Mouse (Mus musculus): ENCODE measurements around the gene 2010111I01Rik. TPM values are rescaled to one million over a fixed set of nuclear protein-coding genes. Genes with fewer than 3 reads are reported as not detected.

Gene 2010111I01Rik
- 20.5 and 22.5 TPM in 2 replicates for polyA plus RNA-seq (2012; rRNA removed)

DNA sequence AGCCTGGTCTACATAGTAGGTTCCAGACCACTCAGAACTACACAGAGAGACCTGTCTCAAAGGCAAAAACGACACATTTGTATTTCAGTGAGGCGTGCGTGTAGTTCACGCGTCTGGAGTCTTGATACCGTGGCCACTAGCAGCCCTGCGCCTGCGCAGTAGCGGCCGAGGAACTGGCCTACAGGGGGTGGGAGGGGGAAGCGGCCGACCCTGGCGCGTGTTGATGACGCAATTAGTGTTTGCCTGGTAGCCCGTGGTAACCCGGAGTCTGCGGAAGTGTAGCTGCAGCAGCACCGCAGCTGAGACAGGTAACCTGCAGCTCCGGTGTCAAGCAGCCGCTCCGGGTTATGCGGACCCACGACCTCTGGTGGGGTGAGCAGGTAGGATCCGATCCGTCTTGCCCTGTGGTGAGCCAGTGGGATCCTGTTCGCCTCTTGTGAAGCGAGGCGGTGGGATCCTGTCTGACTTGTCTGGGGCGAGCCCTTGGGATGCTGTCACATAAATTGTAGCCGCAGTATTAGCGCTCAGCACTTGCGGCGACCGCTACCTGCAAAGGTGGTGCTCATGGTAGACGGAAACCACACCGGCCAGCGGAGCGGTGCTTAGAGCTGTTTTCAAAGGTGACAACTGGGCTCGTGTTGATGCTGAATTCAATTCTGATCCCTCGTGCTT is at the start of gene 2010111I01Rik:
Gene 2010111I01Rik (plus strand): TSS at position 254 of the 672 bp plus-strand sequence.
- Histone ChIP-seq H3K27me3 (ENCODE audit: control insufficient read depth, insufficient read depth, low read length) (no peaks in the 10 kb centered on the region), H3K4me3 (ENCODE audit: extremely low read depth, insufficient read depth, insufficient read length) (peak within 1 kb of the TSS; percentile 88), H3K36me3 (ENCODE audit: control insufficient read depth, insufficient read depth, low read length) (no peaks in the 10 kb centered on the region), H3K27ac (ENCODE audit: insufficient read depth, low read length) (0 out of 2 replicates have a peak within 1 kb of the TSS, but pooled peaks have one; percentile 3), H3K4me1 (ENCODE audit: control insufficient read depth, insufficient read depth, insufficient read length) (no peaks in the 10 kb centered on the region)
- under 1% methylated on average over 41 of the region's 41 CpGs for WGBS
- peak; percentile 93 to 97 for DNase-seq (ENCODE audit: low read depth in 1 of 2, low spot score in 2 of 2)
- TF ChIP-seq POLR2A (IDR thresholded peaks at IDR 0.05; ENCODE audit: low read depth, low read length) (0 out of 2 replicates have a peak, but pooled peaks have one; percentile 23), CTCF (IDR thresholded peaks at IDR 0.05; ENCODE audit: extremely low read depth, insufficient read depth, insufficient read length, insufficient replicate concordance) (peak; percentile 10; the same call in 1 of the 2 replicates)

DNA sequence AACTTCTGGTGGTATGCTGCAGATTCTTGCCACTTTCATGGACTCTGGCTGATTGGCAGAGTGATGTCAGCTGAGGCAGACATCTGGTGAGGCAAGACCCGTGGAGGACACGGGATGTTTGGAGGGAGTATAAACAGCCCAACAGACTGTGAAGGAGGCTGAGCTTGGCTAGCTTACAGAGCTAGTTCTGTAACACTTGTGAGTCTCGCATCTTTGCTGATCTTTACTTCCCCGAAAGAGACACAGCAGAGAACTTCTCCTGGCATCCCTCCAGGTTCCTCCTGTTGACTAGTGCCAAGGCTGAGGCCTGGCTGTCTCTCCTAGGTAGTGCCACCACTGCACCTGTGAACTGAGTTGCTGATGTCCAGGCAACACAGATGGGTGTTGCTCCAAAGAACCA is 48.0 kb upstream of the 2010111I01Rik start:
- Histone ChIP-seq H3K36me3 (ENCODE audit: control insufficient read depth, insufficient read depth, low read length) (no peaks in the 10 kb centered on the region), H3K27ac (ENCODE audit: insufficient read depth, low read length) (no peak overlapping the region), H3K4me1 (ENCODE audit: control insufficient read depth, insufficient read depth, insufficient read length) (no peaks in the 10 kb centered on the region), H3K4me3 (ENCODE audit: extremely low read depth, insufficient read depth, insufficient read length) (no peak overlapping the region), H3K27me3 (ENCODE audit: control insufficient read depth, insufficient read depth, low read length) (no peaks in the 10 kb centered on the region; the same call in 1 of the 2 replicates)
- DNase-seq (ENCODE audit: low read depth in 1 of 2, low spot score in 2 of 2) = no peak
- 48% methylated on average over 4 of the region's 4 CpGs for WGBS
- TF ChIP-seq POLR2A (IDR thresholded peaks at IDR 0.05; ENCODE audit: low read depth, low read length) (no peak), CTCF (IDR thresholded peaks at IDR 0.05; ENCODE audit: extremely low read depth, insufficient read depth, insufficient read length, insufficient replicate concordance) (no peak)

DNA sequence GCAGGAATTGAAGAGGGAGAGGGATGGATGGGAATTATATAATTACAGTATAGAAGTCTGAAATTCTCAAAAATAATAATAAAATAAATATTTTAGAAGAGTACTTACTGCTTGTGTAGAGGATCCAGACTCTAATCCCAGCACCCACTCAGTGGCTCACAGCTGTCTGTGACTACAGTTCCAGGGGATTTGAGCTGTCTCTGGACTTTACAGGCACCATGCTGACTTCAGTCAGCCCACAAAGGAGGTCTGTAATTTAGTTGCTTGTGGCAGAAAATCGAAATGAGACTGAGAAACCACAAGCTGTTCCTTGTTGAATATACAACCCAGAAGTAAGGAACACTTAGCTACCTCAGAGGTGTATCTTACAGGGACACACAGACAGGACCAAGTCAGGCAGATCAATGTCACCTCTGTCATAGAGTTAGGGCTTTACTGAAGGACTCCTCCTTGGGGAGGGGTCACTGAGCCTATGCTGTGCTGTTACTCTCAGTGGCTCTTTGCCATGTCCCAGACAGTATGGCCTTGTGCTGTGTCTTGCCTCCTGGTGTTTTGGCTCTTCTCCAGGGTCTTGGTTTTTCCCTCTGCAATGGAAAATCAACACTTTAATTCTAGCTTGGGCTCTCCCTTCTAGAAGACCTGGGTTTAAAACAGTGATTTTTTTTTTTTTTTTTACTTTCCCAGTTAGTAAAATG is 47.1 kb upstream of the 2010111I01Rik start:
- H3K27ac ChIP-seq (ENCODE audit: insufficient read depth, low read length) = no peak overlapping the region
- no peaks in the 10 kb centered on the region; the same call in 1 of the 2 replicates for H3K27me3 ChIP-seq (ENCODE audit: control insufficient read depth, insufficient read depth, low read length)
- H3K4me3 ChIP-seq (ENCODE audit: extremely low read depth, insufficient read depth, insufficient read length) = no peak overlapping the region
- 19% methylated on average over 1 of the region's 1 CpGs for WGBS
- no peak for DNase-seq (ENCODE audit: low read depth in 1 of 2, low spot score in 2 of 2)
- H3K36me3 ChIP-seq (ENCODE audit: control insufficient read depth, insufficient read depth, low read length) = no peaks in the 10 kb centered on the region
- no peaks in the 10 kb centered on the region for H3K4me1 ChIP-seq (ENCODE audit: control insufficient read depth, insufficient read depth, insufficient read length)
- no peak for TF ChIP-seq CTCF (IDR thresholded peaks at IDR 0.05; ENCODE audit: extremely low read depth, insufficient read depth, insufficient read length, insufficient replicate concordance)

DNA sequence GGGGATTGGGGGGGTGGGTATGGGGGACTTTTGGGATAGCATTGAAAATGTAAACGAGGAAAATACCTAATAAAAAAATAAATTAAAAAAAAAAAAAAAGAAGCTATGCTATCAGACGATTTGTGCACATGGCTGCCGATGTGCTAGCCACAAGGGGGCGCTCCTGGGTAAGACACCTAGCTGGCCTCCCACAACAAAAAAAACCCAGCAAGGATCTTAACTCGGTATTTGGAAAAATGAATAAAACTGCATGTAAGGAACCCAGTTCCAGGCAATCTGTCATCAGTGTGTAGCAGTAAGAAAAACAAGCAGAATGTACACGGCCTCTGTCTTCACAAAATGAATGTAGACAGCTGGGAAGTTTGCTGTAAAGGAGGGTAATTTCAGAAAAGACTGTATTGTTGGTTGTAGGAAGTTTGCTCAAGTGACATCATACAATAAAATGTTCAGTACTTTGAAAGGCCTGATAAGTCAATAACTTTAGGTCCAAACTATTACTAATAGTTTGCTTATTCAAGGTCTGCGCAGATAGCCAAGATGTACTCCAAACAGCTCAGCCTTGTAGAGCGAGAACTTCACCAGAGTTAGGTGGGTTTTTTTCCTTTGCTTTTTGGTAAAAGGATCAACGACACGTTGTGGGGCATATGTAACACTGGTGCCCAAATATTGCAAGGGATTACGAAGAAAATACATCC is 44.9 kb upstream of the 2010111I01Rik start:
- peak; percentile 62; the same call in 1 of the 2 replicates for TF ChIP-seq CTCF (IDR thresholded peaks at IDR 0.05; ENCODE audit: extremely low read depth, insufficient read depth, insufficient read length, insufficient replicate concordance)
- no peak for TF ChIP-seq POLR2A (IDR thresholded peaks at IDR 0.05; ENCODE audit: low read depth, low read length)
- Histone ChIP-seq H3K36me3 (ENCODE audit: control insufficient read depth, insufficient read depth, low read length) (no peaks in the 10 kb centered on the region), H3K27ac (ENCODE audit: insufficient read depth, low read length) (no peak overlapping the region), H3K27me3 (ENCODE audit: control insufficient read depth, insufficient read depth, low read length) (no peaks in the 10 kb centered on the region; the same call in 1 of the 2 replicates), H3K4me3 (ENCODE audit: extremely low read depth, insufficient read depth, insufficient read length) (no peak overlapping the region), H3K4me1 (ENCODE audit: control insufficient read depth, insufficient read depth, insufficient read length) (no peaks in the 10 kb centered on the region)
- peak; percentile 22 to 60 for DNase-seq (ENCODE audit: low read depth in 1 of 2, low spot score in 2 of 2)
- WGBS = 44% methylated on average over 11 of the region's 11 CpGs

DNA sequence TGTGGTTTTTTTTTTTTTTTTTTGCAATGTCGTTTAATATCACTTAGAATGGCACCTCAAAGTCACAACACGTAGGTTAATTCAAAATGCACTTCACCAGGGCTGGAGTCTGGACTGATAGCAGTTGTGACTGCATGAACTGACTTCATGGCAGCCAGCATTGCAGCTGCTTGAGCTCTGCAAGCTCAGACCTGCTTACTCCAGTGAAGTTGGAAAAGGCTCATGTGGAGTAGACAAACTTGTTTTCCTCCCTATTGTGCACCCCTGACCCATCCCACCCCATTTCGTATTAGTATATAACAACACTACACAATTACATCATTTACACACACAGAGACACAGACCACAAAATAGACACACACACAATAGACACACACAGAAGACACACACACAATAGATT is 42.0 kb upstream of the 2010111I01Rik start:
- Histone ChIP-seq H3K4me3 (ENCODE audit: extremely low read depth, insufficient read depth, insufficient read length) (no peak overlapping the region), H3K4me1 (ENCODE audit: control insufficient read depth, insufficient read depth, insufficient read length) (no peaks in the 10 kb centered on the region), H3K36me3 (ENCODE audit: control insufficient read depth, insufficient read depth, low read length) (no peaks in the 10 kb centered on the region), H3K27me3 (ENCODE audit: control insufficient read depth, insufficient read depth, low read length) (no peaks in the 10 kb centered on the region), H3K27ac (ENCODE audit: insufficient read depth, low read length) (no peak overlapping the region)
- WGBS = 84% methylated on average over 3 of the region's 3 CpGs
- TF ChIP-seq CTCF (IDR thresholded peaks at IDR 0.05; ENCODE audit: extremely low read depth, insufficient read depth, insufficient read length, insufficient replicate concordance) (no peak), POLR2A (IDR thresholded peaks at IDR 0.05; ENCODE audit: low read depth, low read length) (no peak)
- no peak for DNase-seq (ENCODE audit: low read depth in 1 of 2, low spot score in 2 of 2)

DNA sequence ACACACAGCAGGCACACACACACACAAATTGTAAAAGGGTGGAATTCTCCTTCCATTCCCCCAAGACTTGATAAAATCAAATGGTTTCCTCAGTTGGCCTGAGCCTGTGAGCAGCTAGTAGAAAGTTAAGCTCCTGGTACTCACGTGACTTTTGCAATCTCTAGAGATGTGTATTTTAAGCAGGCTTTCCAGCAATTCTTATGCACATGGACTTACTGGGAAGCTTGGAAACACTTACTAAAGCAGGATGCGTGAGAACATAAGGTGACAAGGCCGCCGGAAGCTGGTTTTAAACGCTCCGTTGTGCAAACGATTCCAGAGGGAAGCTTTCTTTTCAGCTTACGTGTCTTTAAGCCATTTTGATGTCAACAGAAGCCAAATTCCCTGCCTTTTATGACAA is 41.5 kb upstream of the 2010111I01Rik start:
- no peaks in the 10 kb centered on the region for H3K36me3 ChIP-seq (ENCODE audit: control insufficient read depth, insufficient read depth, low read length)
- H3K27me3 ChIP-seq (ENCODE audit: control insufficient read depth, insufficient read depth, low read length) = no peaks in the 10 kb centered on the region
- WGBS = 83% methylated on average over 8 of the region's 8 CpGs
- DNase-seq (ENCODE audit: low read depth in 1 of 2, low spot score in 2 of 2) = no peak
- no peak overlapping the region for H3K4me3 ChIP-seq (ENCODE audit: extremely low read depth, insufficient read depth, insufficient read length)
- TF ChIP-seq POLR2A (IDR thresholded peaks at IDR 0.05; ENCODE audit: low read depth, low read length) (no peak), CTCF (IDR thresholded peaks at IDR 0.05; ENCODE audit: extremely low read depth, insufficient read depth, insufficient read length, insufficient replicate concordance) (no peak)
- no peaks in the 10 kb centered on the region for H3K4me1 ChIP-seq (ENCODE audit: control insufficient read depth, insufficient read depth, insufficient read length)
- H3K27ac ChIP-seq (ENCODE audit: insufficient read depth, low read length) = no peak overlapping the region
